Mouse (Mus musculus) kidney, embryonic 15.5 days (tissue): Measurements from ENCODE around the gene Apobec2. TPM values are rescaled to one million over a fixed set of nuclear protein-coding genes. Genes with fewer than 3 reads are reported as not detected.

Experiments used
- ATAC-seq: fragments of 200-750 bp; cut with Nextera tagmentation; replicated peaks from 2 replicates; pipeline ENCODE4 v1.8.0; 2017; ENCODE audit warnings: moderate TSS enrichment; ENCODE audit not compliant: low FRiP score
- H3K27ac ChIP-seq: fragments of 300-500 bp; sonication (generic); 2 replicates; pipeline ENCODE4 v1.5.1; 2015; ENCODE audit warnings: mild to moderate bottlenecking, inconsistent platforms
- H3K27me3 ChIP-seq: fragments of 300-500 bp; sonication (generic); 2 replicates; pipeline ENCODE4 v1.6.1; 2015; ENCODE audit warnings: inconsistent platforms
- H3K36me3 ChIP-seq: fragments of 300-500 bp; sonication (generic); 2 replicates; pipeline ENCODE4 v1.6.1; 2015; ENCODE audit warnings: inconsistent platforms
- H3K4me1 ChIP-seq: fragments of 300-500 bp; sonication (generic); 2 replicates; pipeline ENCODE4 v1.6.1; 2015; ENCODE audit warnings: inconsistent platforms
- H3K4me2 ChIP-seq: fragments of 300-500 bp; sonication (generic); 2 replicates; pipeline ENCODE4 v1.6.1; 2015; ENCODE audit warnings: moderate library complexity, mild to moderate bottlenecking, inconsistent platforms
- H3K4me3 ChIP-seq: fragments of 300-500 bp; sonication (generic); replicated peaks from 2 replicates; pipeline ENCODE4 v1.5.1; 2015; ENCODE audit warnings: mild to moderate bottlenecking, inconsistent platforms
- H3K9ac ChIP-seq: fragments of 300-500 bp; sonication (generic); 2 replicates; pipeline ENCODE4 v1.6.1; 2015; ENCODE audit warnings: mild to moderate bottlenecking, inconsistent platforms
- H3K9me3 ChIP-seq: fragments of 300-500 bp; sonication (generic); replicated peaks from 2 replicates; pipeline ENCODE4 v1.6.1; 2016; ENCODE audit warnings: inconsistent platforms
- WGBS: fragments of 180-500 bp; shearing (Covaris S2); methylation state at CpG from one replicate; pipeline ENCODE4 v1.1.7; 2015; ENCODE audit warnings: mixed read lengths; 5-methylcytosine and 5-hydroxymethylcytosine counted together
- polyA plus RNA-seq: library from polyadenylated mRNA; unstranded; fragments of >200 nt; fragmentation: Nextera tagmentation; extraction: Ambion mirVana; gene quantifications from 2 replicates; pipeline ENCODE4 v1.2.1, GENCODE M21; 2015

The Apobec2 gene
- polyA plus RNA-seq, 1 experiment from 2014 or later = 4.2 TPM

DNA sequence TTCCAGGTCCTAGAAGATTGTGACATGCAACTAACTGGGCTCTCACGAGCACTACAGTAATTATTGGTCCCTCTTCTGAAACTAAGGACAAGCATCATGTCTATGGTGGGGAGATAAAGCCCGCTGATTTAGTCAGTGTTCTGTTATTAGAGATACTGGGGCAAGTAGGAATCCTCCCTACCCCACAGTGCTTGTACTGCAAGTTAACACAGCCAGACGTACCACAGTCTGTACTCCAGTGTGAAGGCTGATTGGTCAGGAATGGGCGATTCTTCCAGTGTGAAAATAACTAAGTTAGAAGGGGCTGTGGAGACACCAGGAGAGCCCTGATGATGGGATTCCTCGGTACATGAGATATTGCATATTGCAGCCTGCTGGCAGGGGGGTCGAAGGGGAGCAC is 15.2 kb downstream of the Apobec2 start:
- Histone ChIP-seq H3K27me3 (no peaks in the 10 kb centered on the region), H3K9ac (no peak overlapping the region), H3K27ac (peak overlapping the region; percentile 71), H3K4me3 (no peak overlapping the region), H3K4me2 (no peak overlapping the region), H3K4me1 (peaks cover 24% of the 10 kb centered on the region), H3K36me3 (peaks cover 47% of the 10 kb centered on the region), H3K9me3 (no peaks in the 10 kb centered on the region)
- WGBS = 83% methylated on average over 6 of the region's 6 CpGs
- no peak for ATAC-seq

DNA sequence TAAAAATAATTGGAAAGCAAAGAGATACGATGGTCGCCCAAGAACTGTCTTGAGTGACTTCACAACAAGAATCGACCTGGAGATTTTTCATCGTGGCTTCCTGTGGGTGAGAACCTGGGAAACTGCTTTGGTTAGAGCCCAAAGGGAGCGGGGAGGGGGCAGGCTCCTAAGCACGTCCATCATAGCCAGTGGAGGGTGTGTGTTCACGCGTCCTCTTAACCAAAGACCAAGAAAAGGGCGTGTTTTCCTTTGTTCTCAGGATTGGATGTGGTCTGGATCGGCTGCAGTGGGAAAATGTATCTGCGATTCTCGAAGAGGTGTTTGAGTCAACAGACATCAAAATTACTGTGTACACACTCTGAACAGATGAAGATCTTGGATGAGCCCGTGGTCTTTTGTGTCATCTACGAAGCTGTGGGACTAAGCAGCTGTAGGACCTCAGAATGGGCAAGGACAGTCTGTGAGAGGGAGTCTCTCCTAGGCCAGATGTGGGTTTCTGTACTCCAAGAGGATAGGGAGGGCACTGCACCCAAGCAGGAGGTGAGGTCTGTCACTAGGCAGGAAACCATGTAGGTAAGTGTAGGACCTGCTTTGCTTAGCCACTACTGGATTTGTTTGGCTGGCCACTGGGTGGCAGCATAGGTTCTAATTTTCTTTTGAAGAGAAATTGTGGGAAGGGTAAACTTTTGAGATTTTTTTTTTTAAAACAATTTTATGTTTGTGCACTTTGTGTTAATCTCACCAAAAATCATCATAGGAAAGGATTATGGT is 16.1 kb downstream of the Apobec2 start:
- ATAC-seq = peak; percentile 79
- Histone ChIP-seq H3K9me3 (no peaks in the 10 kb centered on the region), H3K27me3 (no peaks in the 10 kb centered on the region), H3K36me3 (peaks cover 54% of the 10 kb centered on the region), H3K4me2 (no peak overlapping the region), H3K4me3 (no peak overlapping the region), H3K27ac (peak overlapping the region; percentile 60; the same call in 1 of the 2 replicates), H3K4me1 (peaks cover 30% of the 10 kb centered on the region), H3K9ac (no peak overlapping the region)
- 83% methylated on average over 14 of the region's 14 CpGs for WGBS

DNA sequence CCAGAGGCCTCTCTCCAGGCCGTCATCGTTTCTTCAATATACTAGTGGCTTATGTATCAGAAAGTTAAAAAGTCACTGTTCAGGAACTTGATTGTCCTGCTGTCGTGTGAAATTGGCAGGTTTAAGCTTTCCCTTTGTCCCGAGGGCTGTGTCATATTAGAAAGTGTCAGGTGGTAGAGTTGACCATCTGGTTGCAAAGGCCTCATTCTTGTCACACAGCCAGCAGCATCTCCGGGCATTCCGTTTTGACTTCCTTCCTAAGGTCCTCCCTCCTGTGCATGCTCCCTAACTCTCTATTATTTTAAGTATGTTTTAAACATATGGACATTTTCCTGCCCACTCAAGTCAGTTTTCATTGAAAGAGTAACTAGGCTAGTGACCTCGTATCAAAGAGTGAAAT is 16.7 kb downstream of the Apobec2 start:
- no peak overlapping the region for H3K4me2 ChIP-seq
- H3K27me3 ChIP-seq = no peaks in the 10 kb centered on the region
- no peak for ATAC-seq
- no peak overlapping the region for H3K4me3 ChIP-seq
- H3K4me1 ChIP-seq = peaks cover 36% of the 10 kb centered on the region
- no peaks in the 10 kb centered on the region for H3K9me3 ChIP-seq
- no peak overlapping the region for H3K9ac ChIP-seq
- 74% methylated on average over 7 of the region's 7 CpGs for WGBS
- H3K36me3 ChIP-seq = peaks cover 54% of the 10 kb centered on the region
- H3K27ac ChIP-seq = 0 out of 2 replicates have a peak overlapping the region, but pooled peaks have one; percentile 33

DNA sequence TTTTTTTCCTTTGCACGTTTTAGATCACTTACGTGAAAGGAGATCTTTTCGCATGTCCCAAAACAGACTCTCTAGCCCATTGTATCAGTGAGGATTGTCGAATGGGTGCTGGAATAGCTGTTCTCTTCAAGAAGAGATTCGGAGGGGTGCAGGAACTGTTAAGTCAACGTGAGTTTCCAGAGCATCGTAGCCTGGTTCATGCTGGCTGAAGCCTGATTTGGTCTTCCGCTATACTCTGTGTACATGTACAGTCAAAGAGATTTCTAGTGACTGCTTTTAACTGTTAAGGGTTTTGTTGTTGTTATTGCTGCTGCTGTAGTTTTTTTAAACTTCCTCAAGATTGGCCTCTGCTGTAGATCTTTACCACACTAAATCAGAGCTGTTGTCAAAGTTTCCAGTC is 21.5 kb downstream of the Apobec2 start:
- Histone ChIP-seq H3K27ac (peak overlapping the region; percentile 100), H3K4me1 (peaks cover 28% of the 10 kb centered on the region), H3K9ac (peak overlapping the region; percentile 86), H3K27me3 (no peaks in the 10 kb centered on the region), H3K9me3 (no peaks in the 10 kb centered on the region), H3K4me2 (peak overlapping the region; percentile 77), H3K36me3 (peaks cover 33% of the 10 kb centered on the region), H3K4me3 (peak overlapping the region; percentile 72)
- WGBS = 38% methylated on average over 8 of the region's 8 CpGs
- ATAC-seq = no peak

DNA sequence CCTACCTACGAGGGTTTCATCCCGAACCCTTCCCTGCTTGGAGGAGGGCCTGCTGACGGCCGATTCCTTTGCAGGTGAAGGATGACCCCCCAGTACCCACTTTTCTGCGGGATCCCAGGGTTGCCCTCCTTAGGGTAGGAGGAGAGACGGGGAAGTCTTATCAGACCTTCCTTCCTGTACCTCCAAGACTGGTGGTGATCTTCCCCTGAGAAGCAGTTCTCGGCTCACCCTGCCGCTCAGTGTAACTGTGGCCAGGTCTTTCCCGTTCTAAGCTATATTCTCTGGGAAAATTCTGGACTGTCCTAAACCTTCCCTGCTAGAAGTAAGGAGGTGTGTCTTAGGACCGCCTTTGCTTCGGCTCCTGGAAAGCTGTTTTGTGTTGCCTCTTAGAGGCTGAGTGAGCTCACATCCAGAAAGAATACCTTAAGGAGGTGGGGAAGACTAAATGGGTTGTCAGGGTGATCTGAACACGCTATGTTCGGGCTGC is 22.4 kb downstream of the Apobec2 start:
- ATAC-seq = peak; percentile 20
- Histone ChIP-seq H3K27me3 (no peaks in the 10 kb centered on the region), H3K9me3 (no peaks in the 10 kb centered on the region), H3K4me3 (peak overlapping the region; percentile 72), H3K4me1 (peaks cover 28% of the 10 kb centered on the region), H3K36me3 (peaks cover 24% of the 10 kb centered on the region), H3K4me2 (peak overlapping the region; percentile 77), H3K27ac (peak overlapping the region; percentile 100), H3K9ac (peak overlapping the region; percentile 86)
- under 1% methylated on average over 13 of the region's 13 CpGs for WGBS

DNA sequence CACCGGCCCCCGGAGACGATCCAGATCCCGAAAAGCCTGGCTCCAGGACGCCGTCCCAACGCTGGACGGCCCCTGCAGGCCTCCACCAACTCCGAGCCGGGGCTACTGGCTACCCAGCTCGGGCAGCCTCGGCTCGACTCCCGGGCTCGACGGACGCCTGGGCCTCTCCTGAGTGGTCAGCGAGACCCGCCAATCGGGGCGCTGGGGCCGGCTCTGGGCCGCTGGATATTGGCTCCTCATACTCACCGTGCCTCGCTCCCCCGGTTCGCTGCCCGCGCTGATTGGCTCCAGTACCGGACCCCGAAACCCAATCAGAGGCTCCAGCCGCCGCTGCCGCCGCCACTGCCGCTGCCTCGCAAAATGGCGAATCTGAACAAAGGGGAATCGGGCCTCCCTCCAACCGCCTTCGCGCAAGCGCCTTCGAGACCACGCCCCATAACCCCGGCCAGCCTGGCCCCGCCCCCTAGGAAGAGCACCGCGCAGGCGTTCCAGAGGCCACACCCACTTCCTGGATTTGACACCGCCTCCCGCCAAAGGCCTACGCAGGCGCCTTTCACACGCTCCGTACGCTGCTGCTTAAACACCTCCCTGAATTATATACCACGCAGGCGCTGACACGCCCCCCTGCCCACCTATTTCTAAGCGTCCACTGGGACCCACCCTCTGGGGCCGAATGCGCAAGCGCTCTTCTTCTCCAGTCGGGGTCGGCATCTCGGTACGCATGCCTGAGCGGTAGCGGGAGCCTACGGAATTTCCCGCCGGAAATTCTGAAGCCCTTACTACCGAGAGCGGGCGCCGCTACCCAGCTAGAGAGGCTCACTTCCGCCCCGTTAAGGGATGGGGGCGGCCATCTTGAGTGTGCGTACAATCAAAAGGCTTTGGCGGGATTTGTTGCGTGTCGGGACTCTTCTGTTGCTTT is 23.1 kb downstream of the Apobec2 start, which contains the start of the genes Nfya and Oard1:
Gene Nfya (minus strand): TSS at position 527 of the 919 bp plus-strand sequence.
Gene Oard1 (plus strand): TSS at position 635 of the 919 bp plus-strand sequence.
- Histone ChIP-seq H3K36me3 (peaks cover 17% of the 10 kb centered on the region), H3K27me3 (no peaks in the 10 kb centered on the region), H3K4me2 (peak within 1 kb of the TSS; percentile 77), H3K9me3 (no peaks in the 10 kb centered on the region), H3K4me3 (peak within 1 kb of the TSS; percentile 72), H3K4me1 (peaks cover 28% of the 10 kb centered on the region), H3K27ac (peak within 1 kb of the TSS; percentile 100), H3K9ac (peak within 1 kb of the TSS; percentile 86)
- ATAC-seq = peak; percentile 97
- under 1% methylated on average over 84 of the region's 84 CpGs for WGBS

DNA sequence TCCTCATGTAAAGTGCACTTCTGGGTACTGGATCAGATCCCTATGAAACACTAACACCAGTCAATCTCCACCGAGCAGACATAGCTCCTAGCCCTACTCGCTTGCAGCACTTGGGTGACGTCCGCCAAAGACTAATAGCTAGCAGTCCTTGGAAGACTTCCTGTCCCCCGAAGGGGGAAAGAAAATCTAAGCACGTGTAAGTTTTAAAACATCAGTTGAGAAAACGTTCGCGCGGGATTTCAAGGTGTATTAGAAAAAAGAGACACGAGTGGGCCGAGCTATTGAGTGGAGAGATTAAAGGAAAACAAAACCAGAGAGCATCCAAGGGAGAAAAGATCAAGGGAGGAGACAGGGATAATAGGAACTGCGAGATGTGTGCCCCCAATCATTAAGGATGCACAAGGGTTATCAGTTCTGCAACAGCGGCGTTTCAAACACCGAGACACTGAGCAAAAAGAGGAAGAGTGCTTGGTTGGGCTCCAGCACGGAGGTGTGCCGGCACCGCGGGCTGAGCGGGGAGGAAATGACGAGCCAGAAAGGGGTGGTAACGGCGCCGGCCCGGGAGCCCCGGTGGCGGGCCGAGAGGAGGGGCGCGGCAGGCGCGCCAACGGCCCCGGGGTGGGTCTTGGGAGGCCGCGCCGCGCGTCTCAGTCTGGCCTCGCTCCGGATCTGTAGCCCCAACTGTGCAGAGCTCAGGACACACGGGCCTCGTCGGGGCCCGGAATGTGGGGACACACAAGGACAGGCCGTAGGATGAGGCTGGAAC is 24.0 kb downstream of the Apobec2 start:
- Histone ChIP-seq H3K9me3 (no peaks in the 10 kb centered on the region), H3K4me2 (peak overlapping the region; percentile 76), H3K4me3 (peak overlapping the region; percentile 72), H3K27me3 (no peaks in the 10 kb centered on the region), H3K9ac (peak overlapping the region; percentile 83), H3K36me3 (peaks cover 13% of the 10 kb centered on the region), H3K4me1 (peaks cover 28% of the 10 kb centered on the region), H3K27ac (peak overlapping the region; percentile 100)
- WGBS = under 1% methylated on average over 44 of the region's 47 CpGs
- ATAC-seq = peak; percentile 44

DNA sequence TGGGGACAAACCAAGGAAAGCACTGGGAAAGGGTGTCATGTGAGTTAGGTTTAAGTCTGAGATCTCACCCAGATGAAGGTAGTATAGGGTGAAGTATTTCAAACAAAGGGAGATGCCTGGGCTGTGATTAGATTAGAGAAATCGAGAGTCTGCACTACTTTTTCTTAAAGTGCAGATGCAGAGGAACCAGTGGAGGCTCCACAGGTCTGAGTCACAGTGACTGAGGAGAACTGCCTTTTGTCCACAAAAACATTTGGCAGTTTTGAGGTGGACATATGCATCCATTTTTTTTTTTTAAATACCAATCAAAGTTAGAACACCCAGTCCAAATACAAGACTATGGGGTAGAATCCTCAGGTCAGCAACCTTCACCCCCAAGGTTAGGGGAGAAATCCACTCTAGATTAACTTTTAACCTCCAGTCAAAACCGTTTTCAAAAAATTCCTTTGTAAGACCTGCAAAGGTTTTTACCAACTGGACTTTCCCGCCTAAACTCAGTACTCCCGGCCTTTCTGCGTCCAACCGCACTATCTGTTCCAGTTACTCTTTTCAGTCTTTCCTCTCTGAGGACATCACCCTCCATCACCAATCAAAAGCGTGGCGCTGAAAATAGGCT is 24.7 kb downstream of the Apobec2 start:
- H3K4me1 ChIP-seq = peaks cover 28% of the 10 kb centered on the region
- no peaks in the 10 kb centered on the region for H3K27me3 ChIP-seq
- H3K9me3 ChIP-seq = no peaks in the 10 kb centered on the region
- no peak for ATAC-seq
- WGBS = 11% methylated on average over 8 of the region's 8 CpGs
- H3K9ac ChIP-seq = peak overlapping the region; percentile 83
- H3K27ac ChIP-seq = peak overlapping the region; percentile 100
- H3K4me2 ChIP-seq = peak overlapping the region; percentile 76
- H3K36me3 ChIP-seq = peaks cover 14% of the 10 kb centered on the region
- H3K4me3 ChIP-seq = peak overlapping the region; percentile 72

DNA sequence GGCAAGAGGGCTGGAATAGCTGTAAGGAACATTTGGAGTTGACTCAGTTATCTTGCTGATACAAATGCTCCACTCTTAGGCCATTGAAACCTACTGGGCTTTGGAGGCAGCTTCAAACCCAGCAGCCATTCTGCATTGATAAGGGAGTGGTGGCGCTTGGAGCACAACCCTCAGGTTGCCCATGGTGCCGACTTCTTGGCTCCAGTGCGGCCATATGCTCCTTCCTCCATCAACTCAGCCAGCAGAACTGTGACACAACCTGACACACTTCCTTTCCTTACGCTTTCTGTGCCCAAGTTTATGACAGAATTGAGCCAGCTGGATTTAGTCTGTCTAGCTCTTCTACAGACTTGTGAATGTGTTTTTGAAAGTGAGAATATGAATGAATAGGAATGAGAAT is 25.6 kb downstream of the Apobec2 start:
- Histone ChIP-seq H3K4me1 (peaks cover 28% of the 10 kb centered on the region), H3K4me2 (peak overlapping the region; percentile 76; the same call in 1 of the 2 replicates), H3K36me3 (peaks cover 10% of the 10 kb centered on the region), H3K9me3 (no peaks in the 10 kb centered on the region), H3K27me3 (no peaks in the 10 kb centered on the region), H3K27ac (no peak overlapping the region), H3K9ac (no peak overlapping the region), H3K4me3 (no peak overlapping the region)
- ATAC-seq = no peak
- WGBS = 79% methylated on average over 4 of the region's 4 CpGs

DNA sequence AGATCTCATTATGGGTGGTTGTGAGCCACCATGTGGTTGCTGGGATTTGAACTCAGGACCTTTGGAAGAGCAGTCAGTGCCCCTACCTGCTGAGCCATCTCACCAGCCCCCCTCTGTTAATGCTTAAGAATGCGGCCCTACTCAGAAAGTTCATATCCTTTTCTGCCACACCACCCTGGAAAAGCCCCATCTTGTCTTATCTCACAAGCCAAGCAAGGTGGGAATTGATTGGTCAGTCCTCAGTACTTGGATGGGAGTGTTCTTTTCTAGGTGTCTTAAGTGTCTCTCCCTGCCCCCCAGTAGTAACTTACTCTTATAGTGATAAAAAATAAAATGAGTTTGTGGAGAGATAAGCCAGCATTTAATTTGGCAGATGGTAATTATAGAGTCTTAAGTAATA is 28.0 kb downstream of the Apobec2 start:
- Histone ChIP-seq H3K27me3 (no peaks in the 10 kb centered on the region), H3K4me1 (peaks cover 16% of the 10 kb centered on the region), H3K9ac (no peak overlapping the region), H3K9me3 (no peaks in the 10 kb centered on the region), H3K4me2 (no peak overlapping the region), H3K27ac (no peak overlapping the region), H3K36me3 (peaks cover 15% of the 10 kb centered on the region), H3K4me3 (no peak overlapping the region)
- ATAC-seq = no peak
- 85% methylated on average over 1 of the region's 1 CpGs for WGBS

DNA sequence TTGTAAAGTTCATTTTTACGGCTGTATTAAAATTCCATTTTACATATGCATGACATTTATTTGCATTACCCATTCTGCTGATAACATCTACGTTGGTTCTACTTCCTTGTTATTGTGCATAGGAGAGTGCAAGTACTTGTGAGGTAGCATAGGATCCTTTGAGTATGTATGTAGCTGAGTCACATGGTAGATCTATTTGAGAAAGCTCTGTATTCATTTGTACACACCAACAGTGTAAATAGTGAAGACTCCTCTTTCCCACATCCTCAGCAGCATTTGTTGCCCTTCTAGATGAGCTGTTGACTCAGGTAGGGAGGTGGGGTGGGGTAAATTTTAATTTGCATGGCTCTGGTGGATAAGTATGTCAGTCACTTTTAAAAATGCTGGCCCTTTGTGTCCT is 28.9 kb downstream of the Apobec2 start:
- Histone ChIP-seq H3K4me1 (peaks cover 16% of the 10 kb centered on the region), H3K9ac (no peak overlapping the region), H3K27me3 (no peaks in the 10 kb centered on the region), H3K36me3 (peaks cover 23% of the 10 kb centered on the region), H3K4me3 (no peak overlapping the region), H3K9me3 (no peaks in the 10 kb centered on the region), H3K4me2 (no peak overlapping the region), H3K27ac (no peak overlapping the region)
- ATAC-seq = no peak
- WGBS = 90% methylated on average over 2 of the region's 2 CpGs
